Mouse (Mus musculus) forebrain, postnatal 0 days (tissue): ENCODE measurements around the gene Thbs3. TPM values are rescaled to one million over a fixed set of nuclear protein-coding genes. Genes with fewer than 3 reads are reported as not detected.
A peak's percentile ranks its signal among the peaks of the same experiment; 100 is the strongest.

ENCODE experiments used
- ATAC-seq: fragments of 200-750 bp; cut with Nextera tagmentation; 2 replicates; pipeline ENCODE4 v1.8.0; 2017; ENCODE audit warnings: mild to moderate bottlenecking, moderate library complexity
- DNase-seq: peaks from one replicate; pipeline ENCODE4 v3.0.0-alpha.2; 2015
- H3K27ac ChIP-seq: fragments of 300-500 bp; sonication (generic); 2 replicates; pipeline ENCODE4 v1.5.1; 2014; ENCODE audit warnings: low read depth, mild to moderate bottlenecking, antibody characterized with exemption, low read length, moderate library complexity, mixed read lengths
- H3K27me3 ChIP-seq: fragments of 300-500 bp; sonication (generic); 2 replicates; pipeline ENCODE4 v1.6.1; 2014; ENCODE audit warnings: mild to moderate bottlenecking, low read length, mixed read lengths; ENCODE audit not compliant: insufficient read depth
- H3K36me3 ChIP-seq: fragments of 300-500 bp; sonication (generic); 2 replicates; pipeline ENCODE4 v1.6.1; 2014; ENCODE audit warnings: mild to moderate bottlenecking, moderate library complexity; ENCODE audit not compliant: insufficient read depth
- H3K4me1 ChIP-seq: fragments of 300-500 bp; sonication (generic); 2 replicates; pipeline ENCODE4 v1.6.1; 2014; ENCODE audit warnings: antibody characterized with exemption; ENCODE audit not compliant: insufficient read depth
- H3K4me2 ChIP-seq: fragments of 300-500 bp; sonication (generic); 2 replicates; pipeline ENCODE4 v1.6.1; 2014; ENCODE audit warnings: low read depth, mild to moderate bottlenecking, moderate library complexity
- H3K4me3 ChIP-seq: fragments of 300-500 bp; sonication (generic); 2 replicates; pipeline ENCODE4 v1.5.1; 2014; ENCODE audit warnings: low read depth, low read length, mixed read lengths
- H3K9ac ChIP-seq: fragments of 300-500 bp; sonication (generic); 2 replicates; pipeline ENCODE4 v1.6.1; 2014; ENCODE audit warnings: mild to moderate bottlenecking
- H3K9me3 ChIP-seq: fragments of 300-500 bp; sonication (generic); 2 replicates; pipeline ENCODE4 v1.6.1; 2016; ENCODE audit warnings: low read length
- CTCF ChIP-seq: sonication (generic); IDR thresholded peaks from 2 replicates; pipeline ENCODE4 v1.5.1; 2016; ENCODE audit warnings: antibody characterized with exemption, control low read depth, low read depth
- WGBS: fragments of 180-500 bp; shearing (Covaris S2); extraction: QIAGEN DNeasy Blood & Tissue Kit; methylation state at CpG from one replicate; pipeline ENCODE4 v1.1.7; 2014; 5-methylcytosine and 5-hydroxymethylcytosine counted together
- microRNA counts: library from miRNA; unstranded; fragments of <30 nt; microRNA quantifications from one replicate; lab custom pipeline; 2015
- microRNA-seq, 2 experiments: library from miRNA; unstranded; fragments of <30 nt; microRNA quantifications; one replicate each; pipeline ENCODE4; 2016
- polyA plus RNA-seq: library from polyadenylated mRNA; unstranded; fragments of >200 nt; fragmentation: Nextera tagmentation; extraction: Ambion mirVana; gene quantifications from 2 replicates; pipeline ENCODE4 v1.2.1, GENCODE M21; 2015
- total RNA-seq: library from RNA; depleted of rRNA; stranded (reverse); fragments of >200 nt; gene quantifications from 2 replicates; pipeline ENCODE4 v1.2.3, GENCODE M21; 2014; rRNA removed

Thbs3 gene
- total and polyA plus RNA-seq, 2 experiments from 2014 or later: 42.8 to 53.6 TPM

DNA sequence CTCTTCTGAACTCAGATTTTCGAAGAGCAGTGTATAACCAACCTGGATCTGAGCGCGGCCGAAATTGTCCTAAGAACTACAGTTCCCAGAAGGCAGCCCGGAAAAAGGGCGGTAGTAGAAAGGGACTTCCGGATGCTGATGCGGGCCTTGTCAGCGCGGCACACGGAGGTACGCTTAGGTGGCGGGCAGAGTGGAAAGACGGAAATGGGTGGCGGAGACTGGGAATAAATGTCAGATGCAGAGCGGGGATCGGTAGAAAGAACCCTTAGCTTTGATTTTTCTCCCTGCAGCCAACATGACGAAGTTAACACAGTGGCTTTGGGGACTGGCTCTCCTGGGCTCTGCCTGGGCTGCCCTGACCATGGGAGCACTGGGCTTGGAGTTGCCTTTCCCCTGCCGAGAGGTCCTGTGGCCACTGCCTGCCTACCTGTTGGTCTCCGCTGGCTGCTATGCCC is 51.5 kb downstream of the Thbs3 start:
- H3K27me3 ChIP-seq: no peaks in the 10 kb centered on the region
- no peaks in the 10 kb centered on the region for H3K36me3 ChIP-seq
- peak overlapping the region; percentile 77 for H3K9ac ChIP-seq
- H3K4me2 ChIP-seq: peak overlapping the region; percentile 92
- peaks cover 25% of the 10 kb centered on the region for H3K4me1 ChIP-seq
- ATAC-seq: peak; percentile 93
- TF ChIP-seq CTCF: no peak
- H3K9me3 ChIP-seq: no peaks in the 10 kb centered on the region
- peak overlapping the region; percentile 78 for H3K27ac ChIP-seq
- peak overlapping the region; percentile 62 for H3K4me3 ChIP-seq
- under 1% methylated on average over 20 of the region's 20 CpGs for WGBS
- peak; percentile 89 for DNase-seq

- TF ChIP-seq CTCF: no peak
- Histone ChIP-seq H3K9me3 (no peaks in the 10 kb centered on the region), H3K4me2 (peak overlapping the region; percentile 86; the same call in 1 of the 2 replicates), H3K27me3 (no peaks in the 10 kb centered on the region), H3K4me3 (no peak overlapping the region), H3K9ac (no peak overlapping the region), H3K4me1 (peaks cover 25% of the 10 kb centered on the region), H3K36me3 (no peaks in the 10 kb centered on the region), H3K27ac (no peak overlapping the region)
- DNase-seq: no peak
- WGBS: 54% methylated on average over 8 of the region's 8 CpGs
- ATAC-seq: no peak
These were observed 53.9 kb downstream of the Thbs3 start for GRCm38 (mm10) chr3:89268916-89269315.

GRCm38 (mm10) chr3:89270051-89270755 is 55.2 kb downstream of the Thbs3 start, which contains the start of gene Slc50a1:
Gene Slc50a1 (minus strand): TSS chr3:89270570.
- no peaks in the 10 kb centered on the region for H3K36me3 ChIP-seq
- DNase-seq: peak; percentile 87
- no peaks in the 10 kb centered on the region for H3K9me3 ChIP-seq
- peak within 1 kb of the TSS; percentile 86 for H3K4me2 ChIP-seq
- ATAC-seq: peak; percentile 80
- H3K9ac ChIP-seq: peak within 1 kb of the TSS; percentile 70
- H3K27me3 ChIP-seq: no peaks in the 10 kb centered on the region
- WGBS: 3% methylated on average over 39 of the region's 39 CpGs
- peaks cover 25% of the 10 kb centered on the region for H3K4me1 ChIP-seq
- H3K27ac ChIP-seq: peak within 1 kb of the TSS; percentile 74
- peak within 1 kb of the TSS; percentile 56 for H3K4me3 ChIP-seq
- peak; percentile 71 for TF ChIP-seq CTCF

DNA sequence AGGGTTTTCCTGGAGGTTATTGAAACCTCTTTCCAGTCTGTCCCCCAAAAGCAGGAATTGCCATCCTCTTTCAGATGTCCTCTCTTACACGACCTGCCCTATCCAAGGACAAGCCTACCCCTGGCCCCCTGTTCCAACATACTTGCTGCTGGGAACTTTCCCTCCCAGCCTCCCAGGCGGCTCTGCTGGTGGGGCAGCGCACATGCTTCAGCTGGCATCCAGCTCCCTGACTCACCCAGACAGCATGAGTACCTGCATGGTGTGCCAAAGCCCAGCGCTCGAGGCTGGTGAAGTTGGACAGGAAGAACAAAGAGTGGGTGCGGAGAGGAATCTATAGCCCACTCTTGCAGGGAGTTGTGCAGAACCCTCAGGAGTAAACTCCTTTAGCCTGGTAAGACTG is 55.9 kb downstream of the Thbs3 start:
- H3K9ac ChIP-seq: peak overlapping the region; percentile 70; the same call in 1 of the 2 replicates
- H3K4me1 ChIP-seq: peaks cover 22% of the 10 kb centered on the region
- no peaks in the 10 kb centered on the region for H3K36me3 ChIP-seq
- ATAC-seq (no peak), DNase-seq (peak; percentile 33)
- peak overlapping the region; percentile 86 for H3K4me2 ChIP-seq
- no peak for TF ChIP-seq CTCF
- peak overlapping the region; percentile 74; the same call in 1 of the 2 replicates for H3K27ac ChIP-seq
- H3K9me3 ChIP-seq: no peaks in the 10 kb centered on the region
- 43% methylated on average over 6 of the region's 6 CpGs for WGBS
- peak overlapping the region; percentile 56; the same call in 1 of the 2 replicates for H3K4me3 ChIP-seq
- H3K27me3 ChIP-seq: no peaks in the 10 kb centered on the region

GRCm38 (mm10) chr3:89271760-89272159 is 56.8 kb downstream of the Thbs3 start:
- H3K27ac ChIP-seq: no peak overlapping the region
- 54% methylated on average over 6 of the region's 6 CpGs for WGBS
- no peak overlapping the region for H3K9ac ChIP-seq
- no peak for TF ChIP-seq CTCF
- no peaks in the 10 kb centered on the region for H3K36me3 ChIP-seq
- H3K4me2 ChIP-seq: no peak overlapping the region
- DNase-seq (no peak), ATAC-seq (no peak)
- no peaks in the 10 kb centered on the region for H3K27me3 ChIP-seq
- H3K4me1 ChIP-seq: peaks cover 19% of the 10 kb centered on the region
- no peak overlapping the region for H3K4me3 ChIP-seq
- H3K9me3 ChIP-seq: no peaks in the 10 kb centered on the region

DNA sequence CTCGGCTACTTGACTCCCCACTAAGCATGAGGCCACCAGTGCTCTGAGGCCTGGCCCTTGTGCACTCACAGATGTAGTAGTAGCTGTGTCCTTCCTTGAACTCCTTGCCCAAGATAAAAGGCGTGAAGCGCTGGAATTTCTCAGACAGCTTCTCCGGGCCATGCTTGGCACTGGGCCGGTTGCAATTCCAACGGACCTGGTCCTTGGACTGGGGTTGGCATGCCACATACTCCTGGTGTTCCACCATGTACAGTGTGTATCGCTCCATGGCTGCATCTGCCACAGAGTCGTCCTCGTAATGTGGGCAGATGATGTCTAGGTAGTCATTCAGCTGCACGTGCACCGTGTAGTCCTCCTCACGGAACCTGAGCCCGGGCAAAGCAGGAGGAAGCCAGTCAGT is 61.1 kb downstream of the Thbs3 start:
- H3K27me3 ChIP-seq: no peaks in the 10 kb centered on the region
- no peak overlapping the region for H3K27ac ChIP-seq
- no peak for ATAC-seq
- 0 out of 2 replicates have a peak, but pooled peaks cover 8% of the 10 kb centered on the region for H3K4me1 ChIP-seq
- H3K9ac ChIP-seq: no peak overlapping the region
- H3K4me2 ChIP-seq: no peak overlapping the region
- no peaks in the 10 kb centered on the region for H3K36me3 ChIP-seq
- DNase-seq: no peak
- 94% methylated on average over 13 of the region's 13 CpGs for WGBS
- no peak for TF ChIP-seq CTCF
- H3K4me3 ChIP-seq: no peak overlapping the region
- no peaks in the 10 kb centered on the region for H3K9me3 ChIP-seq

MicroRNAs within 50 kb of the gene (microRNA counts, 519-probe panel; counts per million panel counts)
- 3,579 counts per million, percentile 36 among the panel's probes with 10 or more counts for microRNA mmu-miR-92b (lab: Ali Mortazavi, UCI)

Small RNA genes lying within 50 kb of the gene (microRNA-seq; reads per million reads assigned to microRNA genes)
- 3,346 to 3,755 reads per million in 2 experiments for gene Mir92b

Other genes with a start within 250 kb of the Thbs3 start
- gene Rusc1, start 121.9 kb upstream of the Thbs3 start, total RNA-seq: 148 and 158 TPM in 2 replicates
- gene Rusc1, start 121.9 kb upstream of the Thbs3 start, polyA plus RNA-seq: 86.1 and 101 TPM in 2 replicates
- not detected in 2 replicates for gene Gm43738, start 114.1 kb upstream of the Thbs3 start, total RNA-seq
- not detected in 2 replicates for gene Gm43738, start 114.1 kb upstream of the Thbs3 start, polyA plus RNA-seq
- gene Fdps, start 113.2 kb upstream of the Thbs3 start, total RNA-seq: 421 and 510 TPM in 2 replicates
- 435 and 441 TPM in 2 replicates for gene Fdps, start 113.2 kb upstream of the Thbs3 start, polyA plus RNA-seq
- gene Pklr, start 79.0 kb upstream of the Thbs3 start, total RNA-seq: 0.08 and 0.76 TPM in 2 replicates
- gene Pklr, start 79.0 kb upstream of the Thbs3 start, polyA plus RNA-seq: 0.19 TPM in 1 of 2 replicates, not detected in the other
- 44.9 and 45.5 TPM in 2 replicates for gene Hcn3, start 55.0 kb upstream of the Thbs3 start, total RNA-seq
- 22.7 and 30.3 TPM in 2 replicates for gene Hcn3, start 55.0 kb upstream of the Thbs3 start, polyA plus RNA-seq
- 35.6 and 43.1 TPM in 2 replicates for gene Clk2, start 50.4 kb upstream of the Thbs3 start, total RNA-seq
- 11.2 and 12.8 TPM in 2 replicates for gene Clk2, start 50.4 kb upstream of the Thbs3 start, polyA plus RNA-seq
- 44.3 and 63.7 TPM in 2 replicates for gene Scamp3, start 37.7 kb upstream of the Thbs3 start, total RNA-seq
- 116 and 124 TPM in 2 replicates for gene Scamp3, start 37.7 kb upstream of the Thbs3 start, polyA plus RNA-seq
- 8.9 and 12.7 TPM in 2 replicates for gene Fam189b, start 32.0 kb upstream of the Thbs3 start, total RNA-seq
- 23.8 and 31.8 TPM in 2 replicates for gene Fam189b, start 32.0 kb upstream of the Thbs3 start, polyA plus RNA-seq
- gene Gba, start 12.3 kb upstream of the Thbs3 start, total RNA-seq: 46.9 and 51.1 TPM in 2 replicates
- gene Gba, start 12.3 kb upstream of the Thbs3 start, polyA plus RNA-seq: 40.4 and 41.7 TPM in 2 replicates
- gene Mtx1, start 11.9 kb downstream of the Thbs3 start, total RNA-seq: 142 and 167 TPM in 2 replicates
- gene Mtx1, start 11.9 kb downstream of the Thbs3 start, polyA plus RNA-seq: 199 and 212 TPM in 2 replicates
- 1.3 and 1.6 TPM in 2 replicates for gene Muc1, start 13.9 kb downstream of the Thbs3 start, total RNA-seq
- gene Muc1, start 13.9 kb downstream of the Thbs3 start, polyA plus RNA-seq: 0.27 and 0.35 TPM in 2 replicates
- gene Krtcap2, start 30.8 kb downstream of the Thbs3 start, total RNA-seq: 67.0 and 68.1 TPM in 2 replicates
- gene Krtcap2, start 30.8 kb downstream of the Thbs3 start, polyA plus RNA-seq: 221 and 244 TPM in 2 replicates
- gene Trim46, start 31.1 kb downstream of the Thbs3 start, total RNA-seq: 83.0 and 98.3 TPM in 2 replicates
- 56.0 and 63.5 TPM in 2 replicates for gene Trim46, start 31.1 kb downstream of the Thbs3 start, polyA plus RNA-seq
- 66.7 and 160 TPM in 2 replicates for gene Dpm3, start 44.2 kb downstream of the Thbs3 start, total RNA-seq
- gene Dpm3, start 44.2 kb downstream of the Thbs3 start, polyA plus RNA-seq: 74.9 and 96.8 TPM in 2 replicates
- 22.1 and 26.7 TPM in 2 replicates for gene Slc50a1, start 55.4 kb downstream of the Thbs3 start, total RNA-seq
- gene Slc50a1, start 55.4 kb downstream of the Thbs3 start, polyA plus RNA-seq: 34.8 and 36.8 TPM in 2 replicates
- 5.5 and 8.4 TPM in 2 replicates for gene Efna1, start 66.0 kb downstream of the Thbs3 start, total RNA-seq
- gene Efna1, start 66.0 kb downstream of the Thbs3 start, polyA plus RNA-seq: 10.8 and 11.1 TPM in 2 replicates
- gene Efna3, start 107.8 kb downstream of the Thbs3 start, total RNA-seq: 76.7 and 80.7 TPM in 2 replicates
- 68.9 and 73.8 TPM in 2 replicates for gene Efna3, start 107.8 kb downstream of the Thbs3 start, polyA plus RNA-seq
- gene Efna4, start 122.8 kb downstream of the Thbs3 start, total RNA-seq: 8.4 and 11.1 TPM in 2 replicates
- 7.8 and 8.1 TPM in 2 replicates for gene Efna4, start 122.8 kb downstream of the Thbs3 start, polyA plus RNA-seq
- 47.9 and 53.3 TPM in 2 replicates for gene Adam15, start 134.8 kb downstream of the Thbs3 start, total RNA-seq
- 50.1 and 56.4 TPM in 2 replicates for gene Adam15, start 134.8 kb downstream of the Thbs3 start, polyA plus RNA-seq
- gene Dcst2, start 146.8 kb downstream of the Thbs3 start, total RNA-seq: 0.19 and 0.46 TPM in 2 replicates
- gene Dcst2, start 146.8 kb downstream of the Thbs3 start, polyA plus RNA-seq: 0.43 and 0.56 TPM in 2 replicates
- 0.15 TPM in 1 of 2 replicates, not detected in the other for gene Dcst1, start 150.1 kb downstream of the Thbs3 start, total RNA-seq
- gene Dcst1, start 150.1 kb downstream of the Thbs3 start, polyA plus RNA-seq: 0.89 and 1.3 TPM in 2 replicates
- 2.1 and 4.9 TPM in 2 replicates for gene Zbtb7b, start 179.6 kb downstream of the Thbs3 start, total RNA-seq
- 0.33 and 0.75 TPM in 2 replicates for gene Zbtb7b, start 179.6 kb downstream of the Thbs3 start, polyA plus RNA-seq
- gene Lenep, start 187.6 kb downstream of the Thbs3 start, total RNA-seq: 4.2 TPM in 1 of 2 replicates, not detected in the other
- gene Lenep, start 187.6 kb downstream of the Thbs3 start, polyA plus RNA-seq: 0.40 TPM in 1 of 2 replicates, not detected in the other
- 25.6 and 34.9 TPM in 2 replicates for gene Flad1, start 196.7 kb downstream of the Thbs3 start, total RNA-seq
- 30.9 and 31.5 TPM in 2 replicates for gene Flad1, start 196.7 kb downstream of the Thbs3 start, polyA plus RNA-seq
- 24.5 and 27.3 TPM in 2 replicates for gene Cks1b, start 203.2 kb downstream of the Thbs3 start, total RNA-seq
- 93.9 and 109 TPM in 2 replicates for gene Cks1b, start 203.2 kb downstream of the Thbs3 start, polyA plus RNA-seq
- gene Shc1, start 203.3 kb downstream of the Thbs3 start, total RNA-seq: 15.8 and 19.8 TPM in 2 replicates
- 11.3 and 11.8 TPM in 2 replicates for gene Shc1, start 203.3 kb downstream of the Thbs3 start, polyA plus RNA-seq
- 62.5 and 72.1 TPM in 2 replicates for gene Pygo2, start 215.0 kb downstream of the Thbs3 start, total RNA-seq
- gene Pygo2, start 215.0 kb downstream of the Thbs3 start, polyA plus RNA-seq: 42.5 and 43.5 TPM in 2 replicates
- gene Pbxip1, start 221.5 kb downstream of the Thbs3 start, total RNA-seq: 16.9 and 21.6 TPM in 2 replicates
- 16.9 and 27.8 TPM in 2 replicates for gene Pbxip1, start 221.5 kb downstream of the Thbs3 start, polyA plus RNA-seq
- 80.1 and 108 TPM in 2 replicates for gene Pmvk, start 239.4 kb downstream of the Thbs3 start, total RNA-seq
- 84.3 and 96.8 TPM in 2 replicates for gene Pmvk, start 239.4 kb downstream of the Thbs3 start, polyA plus RNA-seq